In the genomic region with DNA sequence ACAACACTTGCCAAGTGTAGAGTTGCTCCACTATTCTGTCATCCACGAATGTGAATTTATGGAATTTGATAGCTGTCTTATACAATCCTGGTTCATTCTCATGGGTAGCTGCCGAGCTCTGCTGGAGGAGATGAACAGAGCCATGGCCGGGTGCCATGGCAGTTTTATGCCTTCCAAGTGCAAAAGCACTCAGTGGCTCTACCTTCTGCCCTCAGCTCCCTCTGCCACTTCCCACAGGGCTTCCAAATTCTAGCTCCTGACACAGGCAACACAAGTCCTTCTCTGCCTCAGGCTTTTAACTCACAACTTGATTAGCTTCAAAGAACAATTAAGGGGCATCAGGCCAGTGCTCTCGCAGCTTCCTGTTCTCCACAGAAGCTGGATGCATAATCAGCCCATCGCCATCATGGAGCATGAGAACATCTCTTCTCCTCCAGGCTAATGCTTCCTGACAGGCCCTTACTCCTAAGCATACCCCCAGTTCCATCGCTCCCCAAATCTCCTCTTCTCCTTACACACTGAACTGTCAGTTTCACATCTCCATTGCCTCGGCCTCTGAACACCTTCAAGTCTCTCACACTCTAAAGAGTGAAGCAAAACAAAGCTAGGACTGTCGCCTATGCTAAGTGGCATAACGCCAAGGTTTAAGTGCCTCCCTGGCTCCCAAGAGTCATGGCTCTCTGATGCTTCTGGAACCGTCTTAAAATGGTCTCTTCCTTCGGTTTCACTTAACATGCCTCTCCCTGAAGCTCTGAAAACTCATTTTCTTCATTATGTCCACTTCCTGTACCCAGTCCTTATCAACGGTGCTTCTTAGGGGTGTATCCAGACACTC, we compare ENCODE assay signal across 13 mouse cellular contexts.
DNase-seq lines count a peak whose midpoint lies in the region; ATAC-seq lines count a peak whose summit lies in the region.
"Had no signal": no experiment of that assay in that cellular context is flagged by ENCODE, and none has a peak within 500 bp of the region (broad histone marks: within the 10 kb centered on the region; RNA-seq: fewer than 3 reads in every experiment).

No protein-coding gene starts in this region.

- peaks cover 5% of the 10 kb centered on the region; the same call in 1 of the 2 replicates for H3K9me3 ChIP-seq in heart, embryonic 12.5 days (replicated peaks)
- no peaks in the 10 kb centered on the region for H3K9me3 ChIP-seq in lung, embryonic 16.5 days (ENCODE audit: control insufficient read depth, low read length)
- H3K9me3 ChIP-seq: embryonic facial prominence, embryonic 13.5 days; hindbrain, embryonic 15.5 days had no signal

- DNase-seq in heart, postnatal 10 days, result peak; percentile 24 to 29
- peak; percentile 87 for DNase-seq in MN1 (ENCODE audit: low spot score)
- peak; percentile 84 for DNase-seq in cerebellum, adult 11-12 months
- no peak for DNase-seq in ovary, postnatal 10 days (ENCODE audit: low spot score)
- DNase-seq in embryo, embryonic 11 days, result no peak
- DNase-seq in gastrocnemius, postnatal 14 days, result no peak
- DNase-seq: spleen, adult 18-20 months had no signal

- no peak overlapping the region for H3K27ac ChIP-seq in heart, embryonic 12.5 days (ENCODE audit: poor library complexity, severe bottlenecking)
- H3K27ac ChIP-seq in lung, embryonic 16.5 days (ENCODE audit: low read length), result 0 out of 2 replicates have a peak overlapping the region, but pooled peaks have one; percentile 24
- H3K27ac ChIP-seq: embryonic facial prominence, embryonic 13.5 days; hindbrain, embryonic 15.5 days; limb, embryonic 12.5 days had no signal

- no peak overlapping the region for H3K9ac ChIP-seq in heart, embryonic 12.5 days
- H3K9ac ChIP-seq in lung, embryonic 16.5 days (ENCODE audit: low read length), result no peak overlapping the region
- H3K9ac ChIP-seq: embryonic facial prominence, embryonic 13.5 days; hindbrain, embryonic 15.5 days; limb, embryonic 12.5 days had no signal

- no peaks in the 10 kb centered on the region for H3K36me3 ChIP-seq in heart, embryonic 12.5 days
- H3K36me3 ChIP-seq in lung, embryonic 16.5 days (ENCODE audit: control insufficient read depth, insufficient read depth, low read length), result no peaks in the 10 kb centered on the region
- H3K36me3 ChIP-seq: embryonic facial prominence, embryonic 13.5 days; hindbrain, embryonic 15.5 days; limb, embryonic 12.5 days had no signal

- no peak for ATAC-seq in heart, embryonic 12.5 days (ENCODE audit: insufficient number of reproducible peaks, low FRiP score)
- peak; percentile 46; the same call in 1 of the 2 replicates for ATAC-seq in lung, embryonic 16.5 days (ENCODE audit: low read depth)

- intact Hi-C loops in heart, postnatal 10 days (cut with DNase I), result no loop called here
- intact Hi-C loops in gastrocnemius, postnatal 14 days (cut with DNase I; ENCODE audit: low total_unique reads), result no loop called here

- no peak overlapping the region for H3K4me3 ChIP-seq in heart, embryonic 12.5 days
- no peak overlapping the region for H3K4me3 ChIP-seq in lung, embryonic 16.5 days (ENCODE audit: low read length)
- H3K4me3 ChIP-seq: embryonic facial prominence, embryonic 13.5 days; hindbrain, embryonic 15.5 days; limb, embryonic 12.5 days; megakaryocyte, embryonic 14.5 days had no signal

- 70% methylated on average over 12 of the region's 12 CpGs for WGBS in heart, embryonic 12.5 days
- 62% methylated on average over 12 of the region's 12 CpGs for WGBS in lung, embryonic 16.5 days

- no peaks in the 10 kb centered on the region for H3K27me3 ChIP-seq in heart, embryonic 12.5 days (replicated peaks)
- no peaks in the 10 kb centered on the region for H3K27me3 ChIP-seq in lung, embryonic 16.5 days (ENCODE audit: control insufficient read depth, insufficient read depth, low read depth, low read length)
- H3K27me3 ChIP-seq: embryonic facial prominence, embryonic 13.5 days; hindbrain, embryonic 15.5 days; limb, embryonic 12.5 days; megakaryocyte, embryonic 14.5 days had no signal

- H3K4me2 ChIP-seq in heart, embryonic 12.5 days, result no peak overlapping the region
- H3K4me2 ChIP-seq in lung, embryonic 16.5 days (ENCODE audit: low read depth, low read length), result no peak overlapping the region
- H3K4me2 ChIP-seq: embryonic facial prominence, embryonic 13.5 days; hindbrain, embryonic 15.5 days; limb, embryonic 12.5 days had no signal

- H3K4me1 ChIP-seq in heart, embryonic 12.5 days (replicated peaks), result peaks cover 36% of the 10 kb centered on the region
- peaks cover 18% of the 10 kb centered on the region for H3K4me1 ChIP-seq in lung, embryonic 16.5 days (replicated peaks; ENCODE audit: control insufficient read depth, insufficient read depth, low read length)
- H3K4me1 ChIP-seq: megakaryocyte, embryonic 14.5 days had no signal

Comparison
In these comparisons a context has a peak if more than half of its experiments do, and no peak if none do; other contexts are left out.
1. DNase-seq: peak in heart, postnatal 10 days (2 of 2), MN1 (single experiment) and cerebellum, adult 11-12 months (single experiment); none in ovary, postnatal 10 days (single experiment), embryo, embryonic 11 days (single experiment) and gastrocnemius, postnatal 14 days (single experiment).